Mouse (Mus musculus) G1E (cell line): ENCODE measurements around the gene Ufc1.

Experiments
- CTCF ChIP-seq: IDR thresholded peaks from 2 replicates; pipeline ENCODE4 v1.5.1; 2012; ENCODE audit warnings: low read depth, low read length, inconsistent platforms, mixed read lengths
- GATA1 ChIP-seq: IDR thresholded peaks from 2 replicates; pipeline ENCODE4 v1.6.1; 2012; ENCODE audit warnings: borderline replicate concordance, low read length, inconsistent platforms, mixed read lengths
- GATA2 ChIP-seq: IDR thresholded peaks from 2 replicates; pipeline ENCODE4 v1.6.1; 2012; ENCODE audit warnings: low read depth, low read length, inconsistent platforms, borderline replicate concordance

DNA sequence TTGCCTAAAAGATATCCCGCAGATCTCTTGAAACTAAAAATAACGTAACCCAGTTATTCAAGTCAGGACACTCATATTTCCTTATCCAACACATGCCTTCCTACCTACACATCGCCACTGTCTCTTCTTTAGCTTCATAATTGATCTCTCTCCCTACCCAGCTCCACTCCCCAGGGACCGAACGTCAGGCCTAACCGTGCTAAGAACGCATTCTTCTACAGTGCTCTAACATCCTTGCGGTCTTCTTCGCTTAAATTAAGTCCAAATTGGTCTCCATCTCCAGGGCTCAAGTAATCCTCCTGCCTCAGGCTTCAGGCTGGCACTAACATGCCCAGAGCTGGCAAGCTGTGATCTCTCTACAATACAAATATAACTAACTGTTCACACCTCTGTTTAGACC is 33.4 kb upstream of the Ufc1 start:
- TF ChIP-seq CTCF (no peak), GATA1 (no peak), GATA2 (no peak)
